ENCODE assay signal across 15 mouse cellular contexts in genomic region chr9:113435921-113436320, GRCm38 (mm10).
DNase-seq lines count a peak whose midpoint lies in the region; ATAC-seq and TF ChIP-seq lines count a peak whose summit lies in the region.
"Had no signal": no experiment of that assay in that cellular context is flagged by ENCODE, and none has a peak within 500 bp of the region (broad histone marks: within the 10 kb centered on the region; RNA-seq: fewer than 3 reads in every experiment).

No protein-coding gene starts in this region.

- TF ChIP-seq CTCF in heart, postnatal 0 days (IDR thresholded peaks at IDR 0.05; ENCODE audit: low read depth): peak; percentile 25; the same call in 1 of the 2 replicates
- TF ChIP-seq CTCF in liver, postnatal 0 days (IDR thresholded peaks at IDR 0.05; ENCODE audit: low read depth): peak; percentile 11; the same call in 1 of the 2 replicates

- no peaks in the 10 kb centered on the region for H3K4me1 ChIP-seq in heart, postnatal 0 days (ENCODE audit: control insufficient read depth, insufficient read depth)
- no peaks in the 10 kb centered on the region for H3K4me1 ChIP-seq in liver, postnatal 0 days (ENCODE audit: insufficient read depth)
- H3K4me1 ChIP-seq in liver, embryonic 11.5 days (replicated peaks; ENCODE audit: control insufficient read depth, insufficient read depth, low read length): no peaks in the 10 kb centered on the region
- H3K4me1 ChIP-seq: midbrain, embryonic 12.5 days; neural tube, embryonic 12.5 days had no signal

- no peak for ATAC-seq in heart, postnatal 0 days (ENCODE audit: insufficient read depth, low read depth)
- ATAC-seq in liver, postnatal 0 days: no peak
- ATAC-seq in liver, embryonic 11.5 days (replicated peaks; ENCODE audit: low FRiP score): no peak
- ATAC-seq: activated CD4-positive, CD25-positive, alpha-beta regulatory T cell, adult 4 months had no signal

- H3K27ac ChIP-seq in heart, postnatal 0 days (ENCODE audit: low read depth): no peak overlapping the region
- H3K27ac ChIP-seq in liver, postnatal 0 days (ENCODE audit: low read depth): no peak overlapping the region
- no peak overlapping the region for H3K27ac ChIP-seq in liver, embryonic 11.5 days (ENCODE audit: low read depth, low read length)
- H3K27ac ChIP-seq: gastrocnemius, adult 2 months; midbrain, embryonic 12.5 days; neural tube, embryonic 12.5 days had no signal

- no peak for TF ChIP-seq EP300 in heart, postnatal 0 days (IDR thresholded peaks at IDR 0.05; ENCODE audit: low read depth)
- TF ChIP-seq EP300 in liver, postnatal 0 days (IDR thresholded peaks at IDR 0.05; ENCODE audit: low read depth): no peak

- no peaks in the 10 kb centered on the region for H3K27me3 ChIP-seq in heart, postnatal 0 days (ENCODE audit: control insufficient read depth, insufficient read depth, low read length)
- H3K27me3 ChIP-seq in liver, postnatal 0 days (ENCODE audit: insufficient read depth, low read length): no peaks in the 10 kb centered on the region
- H3K27me3 ChIP-seq in liver, embryonic 11.5 days (replicated peaks; ENCODE audit: control insufficient read depth, insufficient read depth, low read length): no peaks in the 10 kb centered on the region
- H3K27me3 ChIP-seq: neural tube, embryonic 12.5 days had no signal

- no peak overlapping the region for H3K4me3 ChIP-seq in heart, postnatal 0 days (ENCODE audit: low read depth, low read length)
- H3K4me3 ChIP-seq in liver, postnatal 0 days (ENCODE audit: low read depth, low read length): no peak overlapping the region
- no peak overlapping the region for H3K4me3 ChIP-seq in liver, embryonic 11.5 days (ENCODE audit: low read depth, low read length)
- H3K4me3 ChIP-seq: gastrocnemius, adult 2 months; midbrain, embryonic 12.5 days; neural tube, embryonic 12.5 days had no signal

- no peak for DNase-seq in heart, postnatal 0 days (ENCODE audit: low spot score)
- no peak for DNase-seq in heart, adult 9 months (ENCODE audit: low spot score in 2 of 2)
- DNase-seq in liver, postnatal 0 days: no peak
- DNase-seq in liver, embryonic 11.5 days (ENCODE audit: low spot score): no peak
- peak; percentile 32 for DNase-seq in ES-CJ7 (ENCODE audit: low read depth, low spot score)
- DNase-seq in embryo, embryonic 10.5 days (ENCODE audit: low spot score): peak; percentile 30
- DNase-seq in ovary, postnatal 36 days (ENCODE audit: low spot score): no peak
- DNase-seq in adrenal gland, postnatal 36 days: no peak
- DNase-seq: gastrocnemius, adult 2 months; lung, adult 18-20 months; right cerebral cortex, postnatal 25 days; thymus, postnatal 36 days had no signal

- H3K36me3 ChIP-seq in heart, postnatal 0 days (replicated peaks; ENCODE audit: control insufficient read depth, insufficient read depth, low read length): no peaks in the 10 kb centered on the region
- H3K36me3 ChIP-seq in liver, postnatal 0 days (replicated peaks; ENCODE audit: insufficient read depth, low read length): no peaks in the 10 kb centered on the region
- H3K36me3 ChIP-seq in liver, embryonic 11.5 days (ENCODE audit: control insufficient read depth, insufficient read depth, low read length): no peaks in the 10 kb centered on the region
- H3K36me3 ChIP-seq: midbrain, embryonic 12.5 days; neural tube, embryonic 12.5 days had no signal

- no peaks in the 10 kb centered on the region for H3K9me3 ChIP-seq in heart, postnatal 0 days (replicated peaks; ENCODE audit: control insufficient read depth, low read length)
- H3K9me3 ChIP-seq in liver, postnatal 0 days (ENCODE audit: low read length): no peaks in the 10 kb centered on the region
- H3K9me3 ChIP-seq in liver, embryonic 11.5 days (ENCODE audit: control insufficient read depth, low read length): no peaks in the 10 kb centered on the region
- H3K9me3 ChIP-seq: midbrain, embryonic 12.5 days; neural tube, embryonic 12.5 days had no signal

- H3K4me2 ChIP-seq in heart, postnatal 0 days (ENCODE audit: low read depth, low read length): no peak overlapping the region
- H3K4me2 ChIP-seq in liver, postnatal 0 days (ENCODE audit: low read depth, low read length): no peak overlapping the region
- H3K4me2 ChIP-seq in liver, embryonic 11.5 days: no peak overlapping the region
- H3K4me2 ChIP-seq: midbrain, embryonic 12.5 days; neural tube, embryonic 12.5 days had no signal

- no peak overlapping the region for H3K9ac ChIP-seq in heart, postnatal 0 days (replicated peaks; ENCODE audit: low read depth, low read length)
- no peak overlapping the region for H3K9ac ChIP-seq in liver, postnatal 0 days (replicated peaks)
- no peak overlapping the region for H3K9ac ChIP-seq in liver, embryonic 11.5 days (ENCODE audit: low read depth, low read length)
- H3K9ac ChIP-seq: midbrain, embryonic 12.5 days; neural tube, embryonic 12.5 days had no signal

Comparison
In these comparisons a context has a peak if more than half of its experiments do, and no peak if none do; other contexts are left out.
1. DNase-seq: peak in ES-CJ7 (single experiment) and embryo, embryonic 10.5 days (single experiment); none in heart, postnatal 0 days (single experiment), heart, adult 9 months (0 of 2), liver, postnatal 0 days (single experiment), liver, embryonic 11.5 days (single experiment), ovary, postnatal 36 days (single experiment) and adrenal gland, postnatal 36 days (0 of 2).